Mouse (Mus musculus) gastrocnemius, postnatal 10 days (tissue): ENCODE data around the gene Adarb2. TPM values are rescaled to one million over a fixed set of nuclear protein-coding genes. Genes with fewer than 3 reads are reported as not detected.
"Not testable (repeated sequence)": the region's sequence is repeated elsewhere in the genome, so short reads cannot be mapped to it uniquely, and the experiment has no call there.

Experiments
- DNase-seq: peaks from one replicate; pipeline ENCODE4 v3.0.0; 2021; ENCODE audit warnings: mixed read lengths
- total RNA-seq, 2 experiments: library from RNA; stranded (reverse); gene quantifications; 2 replicates each; pipeline ENCODE4 v1.2.3; 2021

Adarb2 gene
- total RNA-seq, 2 experiments from 2014 or later, result 0.21 to 0.61 TPM

GRCm38 (mm10) chr13:8587447-8587846 is 384.8 kb downstream of the Adarb2 start:
- no peak for DNase-seq

- no peak for DNase-seq
Measured at GRCm38 (mm10) chr13:8590460-8590859, 387.8 kb downstream of the Adarb2 start.

GRCm38 (mm10) chr13:8596977-8597646 is 394.4 kb downstream of the Adarb2 start:
- no peak for DNase-seq

- DNase-seq, result no peak
Measured at GRCm38 (mm10) chr13:8597647-8598017, 395.0 kb downstream of the Adarb2 start.

- DNase-seq, result no peak
Measured at GRCm38 (mm10) chr13:8605645-8606044, 403.0 kb downstream of the Adarb2 start.

GRCm38 (mm10) chr13:8608040-8608439 is 405.4 kb downstream of the Adarb2 start:
- no peak for DNase-seq

GRCm38 (mm10) chr13:8608918-8609317 is 406.3 kb downstream of the Adarb2 start:
- DNase-seq, result not testable (repeated sequence)

- DNase-seq, result no peak
Measured at GRCm38 (mm10) chr13:8610956-8611355, 408.3 kb downstream of the Adarb2 start.

GRCm38 (mm10) chr13:8612618-8613391 is 410.1 kb downstream of the Adarb2 start:
- no peak for DNase-seq

- no peak for DNase-seq
Measured at GRCm38 (mm10) chr13:8616685-8617084, 414.0 kb downstream of the Adarb2 start.

GRCm38 (mm10) chr13:8622263-8622662 is 419.6 kb downstream of the Adarb2 start:
- no peak for DNase-seq

GRCm38 (mm10) chr13:8629565-8629964 is 426.9 kb downstream of the Adarb2 start:
- no peak for DNase-seq

GRCm38 (mm10) chr13:8631618-8632017 is 429.0 kb downstream of the Adarb2 start:
- DNase-seq, result no peak

- no peak for DNase-seq
Measured at GRCm38 (mm10) chr13:8632072-8632471, 429.4 kb downstream of the Adarb2 start.

- DNase-seq, result no peak
Measured at GRCm38 (mm10) chr13:8633385-8634337, 431.0 kb downstream of the Adarb2 start.

GRCm38 (mm10) chr13:8642084-8642483 is 439.4 kb downstream of the Adarb2 start:
- DNase-seq, result no peak

GRCm38 (mm10) chr13:8643920-8644319 is 441.3 kb downstream of the Adarb2 start:
- no peak for DNase-seq

- DNase-seq, result no peak
Measured at GRCm38 (mm10) chr13:8644805-8645679, 442.4 kb downstream of the Adarb2 start.

GRCm38 (mm10) chr13:8649261-8649660 is 446.6 kb downstream of the Adarb2 start:
- no peak for DNase-seq

GRCm38 (mm10) chr13:8664615-8665240 is 462.1 kb downstream of the Adarb2 start:
- DNase-seq, result no peak

GRCm38 (mm10) chr13:8677174-8677573 is 474.5 kb downstream of the Adarb2 start:
- DNase-seq, result no peak
